Mouse (Mus musculus): ENCODE results near the gene Hmgb3.
A peak's percentile ranks its signal among the peaks of the same experiment; 100 is the strongest.
"Not testable (repeated sequence)": the region's sequence is repeated elsewhere in the genome, so short reads cannot be mapped to it uniquely, and the experiment has no call there.

Gene Hmgb3

GRCm38 (mm10) chrX:71555415-71556114, at the start of gene Hmgb3:
Gene Hmgb3 (plus strand): TSS chrX:71555918.
- peak; percentile 58 for DNase-seq

- DNase-seq, result not testable (repeated sequence)
Observed at GRCm38 (mm10) chrX:71506591-71506990, 49.1 kb upstream of the Hmgb3 start.

GRCm38 (mm10) chrX:71519252-71519651, 36.5 kb upstream of the Hmgb3 start:
- no peak for DNase-seq

GRCm38 (mm10) chrX:71522889-71523288, 32.8 kb upstream of the Hmgb3 start:
- DNase-seq, result no peak

- DNase-seq, result no peak
Observed at GRCm38 (mm10) chrX:71524310-71524709, 31.4 kb upstream of the Hmgb3 start.

- DNase-seq, result no peak
Observed at GRCm38 (mm10) chrX:71525593-71526299, 30.0 kb upstream of the Hmgb3 start.

GRCm38 (mm10) chrX:71527461-71527860, 28.3 kb upstream of the Hmgb3 start:
- DNase-seq, result no peak

GRCm38 (mm10) chrX:71528150-71528549, 27.6 kb upstream of the Hmgb3 start:
- no peak for DNase-seq

- no peak for DNase-seq
Observed at GRCm38 (mm10) chrX:71528646-71529045, 27.1 kb upstream of the Hmgb3 start.

- DNase-seq, result no peak
Observed at GRCm38 (mm10) chrX:71532635-71533034, 23.1 kb upstream of the Hmgb3 start.

- no peak for DNase-seq
Observed at GRCm38 (mm10) chrX:71534102-71534501, 21.6 kb upstream of the Hmgb3 start.

GRCm38 (mm10) chrX:71537791-71538190, 17.9 kb upstream of the Hmgb3 start:
- DNase-seq, result no peak

GRCm38 (mm10) chrX:71540821-71541510, 14.8 kb upstream of the Hmgb3 start:
- DNase-seq, result no peak

- DNase-seq, result no peak
Observed at GRCm38 (mm10) chrX:71544731-71545130, 11.0 kb upstream of the Hmgb3 start.

- no peak for DNase-seq
Observed at GRCm38 (mm10) chrX:71545163-71545562, 10.6 kb upstream of the Hmgb3 start.

GRCm38 (mm10) chrX:71556115-71556941, 610 bp downstream of the Hmgb3 start:
- DNase-seq, result no peak

- no peak for DNase-seq
Observed at GRCm38 (mm10) chrX:71556965-71557491, 1.3 kb downstream of the Hmgb3 start.

- DNase-seq, result no peak
Observed at GRCm38 (mm10) chrX:71559336-71559735, 3.6 kb downstream of the Hmgb3 start.

GRCm38 (mm10) chrX:71560796-71561195, 5.1 kb downstream of the Hmgb3 start:
- DNase-seq, result no peak

- no peak for DNase-seq
Observed at GRCm38 (mm10) chrX:71573132-71573900, 17.6 kb downstream of the Hmgb3 start.

- DNase-seq, result no peak
Observed at GRCm38 (mm10) chrX:71575550-71575949, 19.8 kb downstream of the Hmgb3 start.

GRCm38 (mm10) chrX:71589181-71589580, 33.5 kb downstream of the Hmgb3 start:
- no peak for DNase-seq
